Mouse (Mus musculus): ENCODE measurements around the gene Olfr1333. TPM values are rescaled to one million over a fixed set of nuclear protein-coding genes. Genes with fewer than 3 reads are reported as not detected.

Gene Olfr1333
- polyA plus RNA-seq (2014; fragmentation: Illumina TruSeq; extraction: RNeasy Lipid Tissue Mini Kit (QIAGEN cat#74804); ENCODE audit: low read depth, low replicate concordance): not detected

GRCm38 (mm10) chr4:118836179-118836578 lies at the start of gene Olfr1333:
Gene Olfr1333 (minus strand): TSS chr4:118836279.

GRCm38 (mm10) chr4:118864349-118864748 lies 28.3 kb upstream of the Olfr1333 start, which contains the start of gene Olfr1331:
Gene Olfr1331 (plus strand): TSS chr4:118864649.

DNA sequence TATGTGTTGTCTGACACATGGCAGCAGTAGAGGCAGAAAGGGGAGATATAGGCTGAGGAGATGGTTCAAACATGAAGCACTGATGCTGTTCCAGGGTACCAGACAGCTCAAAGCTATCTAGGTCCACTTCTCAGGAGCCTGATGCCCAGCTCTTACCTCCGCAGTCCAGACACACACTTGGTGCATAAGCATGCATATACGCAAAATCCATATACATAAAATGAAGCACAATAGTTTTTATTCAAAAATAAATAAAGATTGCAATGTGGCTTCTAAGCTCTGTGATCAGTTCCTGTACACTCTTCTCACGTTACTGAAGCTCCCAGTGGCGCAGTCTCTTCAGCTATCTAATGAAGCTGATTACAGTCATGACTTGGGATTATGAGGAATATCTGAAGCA lies 26.2 kb downstream of the Olfr1333 start, which contains the start of gene Olfr1335:
Olfr1335 (minus strand) TSS at position 101 of the 400 bp plus-strand sequence.

DNA sequence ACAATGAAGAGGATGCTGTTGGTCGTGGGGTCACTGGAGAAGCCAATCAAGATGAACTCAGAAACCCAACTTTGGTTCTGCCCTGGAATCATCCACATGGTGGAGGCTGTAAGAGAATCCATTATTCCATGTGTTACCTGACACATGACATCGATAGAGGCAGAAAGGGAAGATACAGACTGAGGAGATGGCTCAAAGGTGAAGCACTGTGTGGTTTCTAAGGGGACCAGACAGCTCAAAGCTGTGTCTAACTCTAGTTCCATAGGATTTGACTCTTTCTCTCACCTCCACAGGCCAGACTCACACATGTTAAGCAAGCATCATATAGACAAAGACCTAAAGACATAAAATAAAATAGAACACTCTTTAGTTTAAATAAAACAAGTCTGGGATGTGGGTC lies 53.6 kb downstream of the Olfr1333 start, which contains the start of gene Olfr1337:
Olfr1337 (minus strand) TSS at position 101 of the 400 bp plus-strand sequence.

Other genes starting within 250 kb of the Olfr1333 start
- not detected for gene Cfap57, start 215.5 kb downstream of the Olfr1333 start, polyA plus RNA-seq (2014; fragmentation: Illumina TruSeq; extraction: RNeasy Lipid Tissue Mini Kit (QIAGEN cat#74804); ENCODE audit: low read depth, low replicate concordance)
- 22.7 TPM for gene Ebna1bp2, start 215.5 kb downstream of the Olfr1333 start, polyA plus RNA-seq (2014; fragmentation: Illumina TruSeq; extraction: RNeasy Lipid Tissue Mini Kit (QIAGEN cat#74804); ENCODE audit: low read depth, low replicate concordance)
- gene Olfr62, start 177.3 kb downstream of the Olfr1333 start, polyA plus RNA-seq (2014; fragmentation: Illumina TruSeq; extraction: RNeasy Lipid Tissue Mini Kit (QIAGEN cat#74804); ENCODE audit: low read depth, low replicate concordance): not detected
- not detected for gene Olfr1342, start 143.5 kb downstream of the Olfr1333 start, polyA plus RNA-seq (2014; fragmentation: Illumina TruSeq; extraction: RNeasy Lipid Tissue Mini Kit (QIAGEN cat#74804); ENCODE audit: low read depth, low replicate concordance)
- gene Olfr1341, start 132.8 kb downstream of the Olfr1333 start, polyA plus RNA-seq (2014; fragmentation: Illumina TruSeq; extraction: RNeasy Lipid Tissue Mini Kit (QIAGEN cat#74804); ENCODE audit: low read depth, low replicate concordance): not detected
- gene Olfr1340, start 116.1 kb downstream of the Olfr1333 start, polyA plus RNA-seq (2014; fragmentation: Illumina TruSeq; extraction: RNeasy Lipid Tissue Mini Kit (QIAGEN cat#74804); ENCODE audit: low read depth, low replicate concordance): not detected
- gene Olfr1339, start 104.1 kb downstream of the Olfr1333 start, polyA plus RNA-seq (2014; fragmentation: Illumina TruSeq; extraction: RNeasy Lipid Tissue Mini Kit (QIAGEN cat#74804); ENCODE audit: low read depth, low replicate concordance): not detected
- not detected for gene Olfr1338, start 77.5 kb downstream of the Olfr1333 start, polyA plus RNA-seq (2014; fragmentation: Illumina TruSeq; extraction: RNeasy Lipid Tissue Mini Kit (QIAGEN cat#74804); ENCODE audit: low read depth, low replicate concordance)
- gene Olfr1337, start 53.7 kb downstream of the Olfr1333 start, polyA plus RNA-seq (2014; fragmentation: Illumina TruSeq; extraction: RNeasy Lipid Tissue Mini Kit (QIAGEN cat#74804); ENCODE audit: low read depth, low replicate concordance): not detected
- gene Olfr1335, start 26.3 kb downstream of the Olfr1333 start, polyA plus RNA-seq (2014; fragmentation: Illumina TruSeq; extraction: RNeasy Lipid Tissue Mini Kit (QIAGEN cat#74804); ENCODE audit: low read depth, low replicate concordance): not detected
- gene Olfr1331, start 28.4 kb upstream of the Olfr1333 start, polyA plus RNA-seq (2014; fragmentation: Illumina TruSeq; extraction: RNeasy Lipid Tissue Mini Kit (QIAGEN cat#74804); ENCODE audit: low read depth, low replicate concordance): not detected
- gene Olfr1330, start 52.3 kb upstream of the Olfr1333 start, polyA plus RNA-seq (2014; fragmentation: Illumina TruSeq; extraction: RNeasy Lipid Tissue Mini Kit (QIAGEN cat#74804); ENCODE audit: low read depth, low replicate concordance): not detected
- not detected for gene Olfr1329, start 81.2 kb upstream of the Olfr1333 start, polyA plus RNA-seq (2014; fragmentation: Illumina TruSeq; extraction: RNeasy Lipid Tissue Mini Kit (QIAGEN cat#74804); ENCODE audit: low read depth, low replicate concordance)
- gene Olfr1328, start 102.3 kb upstream of the Olfr1333 start, polyA plus RNA-seq (2014; fragmentation: Illumina TruSeq; extraction: RNeasy Lipid Tissue Mini Kit (QIAGEN cat#74804); ENCODE audit: low read depth, low replicate concordance): not detected
- gene Lao1, start 125.3 kb upstream of the Olfr1333 start, polyA plus RNA-seq (2014; fragmentation: Illumina TruSeq; extraction: RNeasy Lipid Tissue Mini Kit (QIAGEN cat#74804); ENCODE audit: low read depth, low replicate concordance): not detected

Data from adrenal gland, adult 10 weeks (tissue).